Mouse (Mus musculus) kidney, postnatal 10 days (tissue): ENCODE measurements around the gene Rps19.
"Not testable (repeated sequence)": the region's sequence is repeated elsewhere in the genome, so short reads cannot be mapped to it uniquely, and the experiment has no call there.

ENCODE experiments used
- DNase-seq: peaks from one replicate; pipeline ENCODE4 v3.0.0; 2021; ENCODE audit warnings: mixed read lengths

Gene Rps19

GRCm38 (mm10) chr7:24877588-24877987, 6.6 kb upstream of the Rps19 start:
- DNase-seq = no peak

GRCm38 (mm10) chr7:24879620-24880019, 4.6 kb upstream of the Rps19 start:
- no peak for DNase-seq

- DNase-seq = no peak
Observed at GRCm38 (mm10) chr7:24882416-24883199, 1.6 kb upstream of the Rps19 start.

- DNase-seq = peak; percentile 67
Observed at GRCm38 (mm10) chr7:24884693-24885291, 621 bp downstream of the Rps19 start.

GRCm38 (mm10) chr7:24885468-24886307, 1.5 kb downstream of the Rps19 start:
- no peak for DNase-seq

GRCm38 (mm10) chr7:24886308-24886633, 2.1 kb downstream of the Rps19 start:
- peak; percentile 56 for DNase-seq

GRCm38 (mm10) chr7:24887096-24887495, 2.9 kb downstream of the Rps19 start:
- no peak for DNase-seq

GRCm38 (mm10) chr7:24889431-24890220, 5.5 kb downstream of the Rps19 start:
- peak; percentile 71 for DNase-seq

- DNase-seq = peak; percentile 80
Observed at GRCm38 (mm10) chr7:24890281-24891216, 6.4 kb downstream of the Rps19 start.

GRCm38 (mm10) chr7:24891241-24892124, 7.3 kb downstream of the Rps19 start:
- DNase-seq = no peak

GRCm38 (mm10) chr7:24892125-24892583, 8.0 kb downstream of the Rps19 start:
- DNase-seq = no peak

- DNase-seq = not testable (repeated sequence)
Observed at GRCm38 (mm10) chr7:24895749-24896148, 11.6 kb downstream of the Rps19 start.

- no peak for DNase-seq
Observed at GRCm38 (mm10) chr7:24896269-24896668, 12.1 kb downstream of the Rps19 start.

GRCm38 (mm10) chr7:24897224-24897623, 13.1 kb downstream of the Rps19 start, which contains the start of gene Cd79a:
Cd79a (plus strand) TSS chr7:24897381.
- DNase-seq = no peak

GRCm38 (mm10) chr7:24897959-24898358, 13.8 kb downstream of the Rps19 start:
- no peak for DNase-seq

GRCm38 (mm10) chr7:24901114-24901513, 16.9 kb downstream of the Rps19 start:
- no peak for DNase-seq

GRCm38 (mm10) chr7:24901842-24902241, 17.7 kb downstream of the Rps19 start:
- no peak for DNase-seq

- no peak for DNase-seq
Observed at GRCm38 (mm10) chr7:24902264-24902629, 18.1 kb downstream of the Rps19 start.

- peak; percentile 86 for DNase-seq
Observed at GRCm38 (mm10) chr7:24902630-24903443, 18.7 kb downstream of the Rps19 start, which contains the start of gene Arhgef1. Arhgef1 (plus strand) TSS chr7:24902912.
